Mouse (Mus musculus): Measurements from ENCODE around the gene Zfp503. TPM values are rescaled to one million over a fixed set of nuclear protein-coding genes. Genes with fewer than 3 reads are reported as not detected.

The Zfp503 gene
- total RNA-seq, 1 experiment from 2014 or later: 33.3 TPM

DNA sequence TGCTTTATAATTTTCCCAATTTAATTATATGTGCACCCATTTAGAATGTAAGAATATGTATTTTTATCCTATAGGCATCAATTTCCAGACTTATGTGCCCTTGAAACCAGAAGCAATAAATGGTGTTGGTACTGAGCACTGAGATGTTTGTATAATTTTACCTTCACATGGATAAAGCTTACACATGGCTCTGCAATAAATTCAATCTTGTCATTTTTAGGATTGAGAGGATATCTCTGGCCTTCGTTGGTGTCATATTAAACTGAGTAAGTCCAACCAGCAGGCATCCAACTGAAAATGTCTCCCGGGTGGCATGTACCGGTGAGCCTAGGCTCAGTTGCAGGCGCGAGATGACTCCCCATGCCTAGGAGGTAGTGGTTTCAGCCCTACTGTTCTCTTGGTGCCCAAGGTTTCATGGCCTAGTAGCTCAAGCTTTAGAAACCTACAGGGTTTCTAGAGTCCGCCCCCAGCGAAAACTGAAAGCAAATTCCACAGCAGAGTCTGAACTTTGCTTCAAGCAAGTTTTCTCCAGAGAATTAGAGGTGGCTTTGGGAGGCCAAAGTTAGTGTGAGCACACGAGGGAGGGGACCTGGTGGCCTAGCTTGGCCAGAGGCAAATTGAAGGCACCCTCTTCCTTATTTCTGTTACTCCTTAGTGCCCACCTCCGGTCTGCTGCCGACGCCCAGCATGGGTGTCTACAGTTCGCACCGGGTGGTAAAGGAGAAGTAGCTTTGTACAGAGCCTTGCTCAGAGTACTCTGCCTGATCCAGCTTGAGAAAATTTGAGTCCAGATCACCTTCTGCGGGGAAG, 4.1 kb upstream of the Zfp503 start:
- DNase-seq: peak; percentile 31

DNA sequence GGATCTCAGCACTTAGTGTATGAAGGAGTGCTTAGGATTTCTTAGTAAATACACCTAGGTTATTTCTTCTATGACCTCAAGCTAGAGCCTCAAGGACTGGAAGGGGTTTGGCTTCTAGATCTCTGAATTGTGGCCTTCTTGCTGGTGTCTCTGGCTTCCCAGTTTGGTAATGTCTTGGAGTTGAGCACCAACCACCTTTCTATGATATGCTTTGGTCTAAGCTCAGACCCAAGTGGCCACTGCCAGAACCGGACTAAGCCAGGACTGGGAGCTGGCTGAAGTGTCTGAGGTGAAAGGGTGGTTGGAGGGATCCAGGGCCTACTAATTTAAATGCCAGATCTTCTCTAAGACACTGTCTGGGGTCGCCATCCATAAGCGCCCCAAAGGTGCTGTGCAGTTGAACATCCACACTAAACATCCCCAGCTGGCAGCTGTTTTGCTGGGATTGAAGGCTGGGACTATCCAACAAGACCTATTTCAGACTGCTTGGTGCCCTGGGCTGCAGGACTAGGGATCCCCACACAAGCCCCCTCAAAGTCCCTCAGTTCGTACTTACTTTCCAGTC, 3.0 kb upstream of the Zfp503 start:
- DNase-seq: peak; percentile 6

DNA sequence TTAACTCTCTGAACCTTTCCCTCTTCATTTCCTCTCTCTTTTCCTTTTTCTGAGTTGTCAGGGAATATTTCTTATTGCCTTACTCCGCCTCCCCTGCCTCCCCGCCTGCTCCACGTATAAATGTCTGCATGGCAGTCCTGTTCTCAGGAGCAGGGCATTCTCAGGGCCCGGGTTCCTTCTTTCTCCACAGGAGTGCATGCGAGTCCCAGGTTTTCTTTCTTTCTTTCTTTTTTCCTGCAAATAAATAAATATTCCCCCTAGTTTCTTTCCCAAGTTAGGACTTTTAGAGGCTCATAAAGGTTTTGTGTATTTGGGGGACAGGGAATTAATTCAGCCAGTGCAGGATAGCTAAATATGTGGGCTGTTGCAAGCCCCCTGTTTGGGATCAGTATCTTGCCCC, 2.5 kb upstream of the Zfp503 start:
- DNase-seq: peak; percentile 19

DNA sequence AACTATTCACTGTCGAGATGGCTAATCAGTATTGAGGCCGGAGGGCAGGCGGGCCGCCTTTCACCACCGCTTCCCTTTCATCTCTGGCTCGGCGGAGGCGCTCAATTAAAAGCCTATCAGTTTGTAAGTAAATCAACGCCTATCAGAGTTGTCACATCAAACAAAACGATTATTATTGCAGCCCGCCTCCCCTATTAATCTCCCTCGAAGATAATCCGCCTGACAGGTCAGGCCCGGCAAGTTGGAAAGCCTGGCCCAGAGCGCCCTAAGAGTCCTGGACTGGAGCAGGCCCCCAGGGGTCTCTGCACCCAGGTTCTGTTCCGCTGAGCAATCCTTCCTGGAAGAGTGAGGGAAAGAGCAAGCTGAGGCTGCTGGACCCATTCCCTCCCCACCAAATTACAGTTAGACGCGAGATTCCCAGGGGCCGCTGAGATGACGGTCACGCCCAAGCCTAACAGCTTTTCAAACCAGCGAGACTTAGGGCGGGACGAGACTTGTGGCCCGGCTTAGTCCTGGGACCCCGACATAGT, 1.9 kb upstream of the Zfp503 start:
- peak; percentile 62 for DNase-seq

DNA sequence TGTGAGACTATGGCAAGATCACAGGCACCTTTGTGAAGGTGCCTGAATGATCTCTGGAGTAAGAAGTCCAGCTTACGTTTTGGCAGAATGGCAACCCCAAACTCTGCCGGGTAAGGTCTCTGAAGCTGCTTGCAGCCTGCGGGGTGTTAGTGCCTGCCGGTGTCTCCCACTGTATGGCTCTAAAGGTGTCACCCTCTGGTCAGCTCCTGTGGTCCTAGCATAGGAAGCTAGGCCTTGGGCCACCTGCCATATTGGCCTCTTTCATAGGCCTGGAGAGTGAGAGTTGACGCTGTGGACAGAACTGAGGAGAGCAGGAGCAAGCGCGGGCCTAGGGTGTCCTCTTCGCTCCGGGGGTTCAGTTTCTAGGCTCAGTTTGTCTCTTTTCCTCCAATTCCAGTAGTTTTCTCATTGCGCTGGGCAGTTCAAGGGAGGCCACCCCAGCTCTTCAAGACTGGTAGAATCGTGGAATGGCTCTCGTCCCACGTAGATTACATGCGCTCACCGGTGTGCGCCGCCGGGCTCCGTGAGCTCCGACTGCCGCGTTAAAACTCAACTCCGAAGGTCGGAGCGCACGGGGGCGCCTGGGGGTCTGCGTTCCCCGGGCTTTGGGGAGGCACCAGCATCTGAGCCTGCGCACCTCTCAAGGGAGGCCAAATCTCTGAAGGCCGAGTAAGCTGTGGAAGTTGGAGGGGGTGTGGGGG, 1.1 kb upstream of the Zfp503 start:
- peak; percentile 47 for DNase-seq

DNA sequence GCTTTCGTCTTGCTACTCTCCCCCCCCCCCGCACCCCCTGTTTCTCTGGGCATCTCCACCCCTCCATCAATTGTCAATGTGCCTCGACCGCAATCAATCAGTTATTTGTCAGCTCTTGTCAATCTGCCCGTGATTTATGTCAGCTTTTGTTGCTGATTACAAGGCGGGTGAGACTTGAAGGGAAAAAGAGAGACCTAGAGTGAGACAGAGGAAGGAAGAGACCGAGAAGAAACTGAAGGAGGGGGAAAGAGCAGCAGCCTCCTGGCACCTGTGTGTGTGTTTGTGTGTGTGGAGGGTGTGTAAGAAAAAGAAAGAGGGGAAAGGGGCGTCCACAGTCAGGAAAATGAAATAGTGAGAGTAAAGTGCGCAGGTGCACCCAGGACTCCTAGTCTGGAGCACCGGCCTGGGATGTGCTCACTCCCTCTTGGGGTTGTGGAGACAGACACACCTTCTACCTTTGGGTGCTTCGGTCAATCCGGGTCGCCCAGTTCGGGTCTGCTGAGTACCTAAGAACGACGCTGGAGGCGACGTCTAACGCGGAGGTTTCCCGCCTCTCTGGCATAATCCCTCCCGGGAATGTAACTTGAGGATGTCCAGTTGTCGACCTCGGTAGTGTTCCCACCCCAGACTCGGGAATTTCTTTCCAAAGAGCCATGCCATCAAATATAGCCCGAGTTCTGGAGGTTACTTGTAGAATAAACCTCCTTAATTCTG, 667 bp downstream of the Zfp503 start:
- peak; percentile 47 for DNase-seq

DNA sequence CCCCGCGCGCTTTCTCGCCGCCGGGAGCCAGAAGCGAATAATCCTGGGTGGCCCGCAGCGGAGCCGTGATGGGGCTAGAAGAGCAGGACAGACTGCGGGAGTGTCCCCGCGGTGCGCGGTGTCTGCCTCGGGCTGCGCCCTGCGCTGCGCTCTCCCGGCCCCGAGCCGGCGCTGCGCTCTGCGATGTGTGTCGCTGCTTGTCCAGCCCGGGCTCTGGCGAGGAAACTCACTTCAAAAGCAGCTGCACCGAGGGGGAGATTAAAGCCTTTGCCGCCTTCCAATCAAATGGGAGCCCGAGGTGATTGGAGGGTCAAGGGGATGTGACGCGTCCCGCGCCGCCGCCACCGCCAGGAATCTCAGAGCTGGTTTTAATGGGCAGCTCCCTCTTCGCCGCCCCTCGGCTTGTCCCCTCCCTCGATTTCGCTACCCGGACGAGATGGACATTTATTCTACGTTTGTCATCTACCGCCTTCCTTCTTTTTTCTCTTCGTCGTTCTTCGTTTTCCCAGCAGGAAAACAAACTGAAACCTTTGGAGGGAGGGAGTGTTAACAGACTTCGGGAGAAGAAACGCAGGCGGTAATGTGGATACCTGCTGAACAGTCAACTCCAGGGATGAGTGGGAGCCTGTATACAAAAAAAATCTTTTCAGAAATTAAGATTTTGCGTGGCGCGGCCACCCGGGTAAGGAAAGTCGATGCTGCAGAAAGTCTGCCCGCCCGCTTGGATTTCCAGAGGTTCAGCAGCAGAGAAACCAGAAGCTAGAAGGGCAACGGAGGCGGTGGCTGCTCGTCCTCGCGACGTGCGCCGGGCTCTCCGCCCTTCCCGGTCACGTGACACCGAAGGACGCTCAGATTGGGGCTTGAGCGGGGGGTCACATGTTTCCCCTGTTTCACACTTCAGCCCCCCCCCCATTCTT, 1.5 kb downstream of the Zfp503 start:
- DNase-seq: peak; percentile 97

DNA sequence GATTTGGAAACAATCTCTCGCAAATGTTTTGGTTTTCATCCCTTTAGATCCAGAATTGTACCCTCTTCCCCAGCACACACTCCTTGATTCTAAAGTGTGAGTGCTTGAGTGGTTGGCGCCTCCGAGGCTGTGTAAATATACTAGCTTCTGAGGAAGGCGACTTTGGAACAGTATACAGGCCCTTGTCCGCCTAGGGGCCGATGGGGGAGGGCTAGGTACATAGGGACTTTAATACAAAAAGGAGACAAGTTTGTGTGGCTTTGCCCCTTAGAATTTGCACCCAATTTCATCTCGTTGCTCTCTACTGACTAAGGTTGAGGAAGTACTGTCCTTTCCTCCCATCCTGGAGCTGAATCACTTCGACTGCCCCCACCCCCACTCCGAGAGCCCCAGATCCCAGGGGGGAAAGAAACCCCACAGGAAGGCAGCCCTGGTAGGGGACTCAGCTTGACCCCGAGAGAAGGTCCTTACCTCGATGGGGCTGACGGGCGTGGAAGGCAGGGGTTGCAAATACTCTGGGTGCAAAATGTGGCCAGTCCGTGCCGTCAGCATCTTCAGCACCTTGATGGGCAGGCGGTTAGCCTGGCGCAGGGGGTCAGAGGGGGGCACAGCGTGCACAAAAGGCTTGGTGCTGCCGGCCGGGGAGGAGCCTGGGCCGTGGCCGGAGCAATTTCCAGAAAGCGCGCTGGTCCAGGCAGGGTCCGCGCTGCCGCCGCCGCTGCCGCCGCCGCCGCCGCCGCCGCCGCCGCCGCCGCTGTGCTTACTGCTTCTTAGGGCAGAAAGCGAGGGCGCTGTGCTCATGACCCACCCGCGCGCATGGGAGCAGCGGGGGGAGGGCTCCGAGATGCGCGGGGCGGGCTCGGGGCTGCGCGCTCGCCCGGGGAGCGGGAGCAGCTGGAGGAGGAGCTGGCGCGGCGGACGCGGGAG, 2.4 kb downstream of the Zfp503 start:
- peak; percentile 69 for DNase-seq

DNA sequence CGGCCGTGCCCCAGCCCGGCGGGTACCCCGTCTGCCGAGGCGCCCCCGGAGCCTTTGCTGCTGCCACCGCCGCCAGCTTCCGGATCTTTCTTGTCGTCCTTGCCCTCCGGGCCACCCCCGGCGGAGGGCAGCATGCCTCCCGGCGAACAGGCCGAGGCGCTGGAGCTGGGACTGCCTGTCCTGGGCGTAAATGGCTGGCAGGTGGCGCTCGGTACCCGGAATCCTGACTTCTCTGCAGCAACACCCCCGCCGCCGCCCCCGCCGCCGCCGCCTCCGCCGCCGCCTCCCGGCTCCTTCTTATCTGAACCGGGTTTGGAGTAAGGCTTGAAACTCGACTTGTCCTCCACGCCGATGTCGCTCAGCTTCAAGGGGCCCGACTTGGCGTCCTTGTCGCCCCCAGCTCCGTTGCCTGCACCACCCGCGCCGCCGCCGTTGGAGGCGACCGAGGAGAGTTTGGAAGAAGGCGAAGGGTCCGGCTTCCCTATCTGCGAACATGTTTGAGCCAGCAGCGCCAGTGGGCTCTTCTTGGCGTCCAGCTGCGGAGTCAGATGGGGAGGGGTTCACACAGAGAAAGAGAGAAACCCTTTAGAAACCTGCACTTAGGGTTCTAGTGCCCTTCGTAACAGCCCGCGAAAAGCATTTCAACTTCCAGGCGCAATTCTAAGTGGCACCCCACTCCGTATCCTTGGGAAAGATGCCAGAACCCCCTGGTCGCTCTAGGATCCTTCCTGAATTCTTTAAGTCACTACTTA, 3.2 kb downstream of the Zfp503 start:
- DNase-seq: peak; percentile 86

DNA sequence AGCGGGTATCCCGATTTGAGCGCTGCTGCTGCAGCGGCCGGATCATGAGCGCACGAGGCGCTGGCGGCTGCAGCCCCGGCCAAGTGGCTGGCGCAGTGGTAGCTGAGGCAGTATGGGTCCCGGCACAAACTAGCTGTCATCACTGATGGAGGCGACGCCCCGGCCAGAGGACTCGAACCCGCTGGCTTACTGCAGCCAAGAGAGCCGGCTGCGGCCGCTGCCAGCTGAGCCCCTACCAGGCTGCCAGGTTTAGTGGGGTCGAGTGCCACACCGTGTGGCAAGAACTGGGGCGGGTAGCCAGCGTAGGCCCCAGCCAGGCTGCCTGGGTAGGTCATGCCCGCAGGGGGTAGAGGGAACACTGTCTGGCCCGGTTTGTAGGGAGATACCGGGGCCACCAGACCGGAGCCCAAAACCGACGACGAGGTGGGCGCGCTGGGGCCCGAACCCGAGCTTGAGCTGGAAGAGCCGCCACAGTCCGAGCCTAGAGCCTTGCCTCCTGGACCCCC, 3.9 kb downstream of the Zfp503 start:
- DNase-seq: peak; percentile 52

DNA sequence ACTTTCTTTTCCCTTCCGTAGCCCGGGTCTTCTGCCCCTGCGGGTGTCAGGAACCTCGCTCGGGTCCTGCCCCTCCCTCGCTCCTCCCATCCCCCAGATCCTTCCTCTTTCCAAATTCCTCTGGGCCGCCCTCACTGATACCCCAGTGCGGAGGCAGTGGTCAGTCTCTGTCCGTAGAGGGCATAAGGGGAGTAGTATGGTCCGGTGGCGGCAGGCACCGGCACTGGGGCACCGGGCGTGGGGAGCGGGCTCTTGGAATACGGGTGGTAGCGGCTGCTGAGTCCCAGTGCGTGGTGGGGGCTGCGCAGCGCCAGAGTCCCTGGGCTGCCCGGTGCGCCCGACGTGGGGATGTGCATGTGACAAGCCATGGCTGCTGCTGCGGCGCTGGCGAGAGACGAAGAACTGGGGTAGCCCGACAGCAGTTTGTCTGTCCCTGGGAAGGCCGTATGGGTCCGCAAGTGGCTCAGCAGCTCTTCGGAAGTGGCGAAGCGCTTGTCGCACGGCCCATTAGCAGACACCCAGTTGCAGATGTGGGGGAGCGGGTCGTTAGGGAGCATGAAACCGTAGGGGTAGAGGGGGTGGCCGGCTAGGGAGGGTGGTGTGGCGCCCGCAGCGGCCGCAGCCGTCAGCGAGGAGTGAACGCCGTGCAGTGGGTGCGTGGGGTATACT, 4.5 kb downstream of the Zfp503 start:
- DNase-seq: peak; percentile 56

DNA sequence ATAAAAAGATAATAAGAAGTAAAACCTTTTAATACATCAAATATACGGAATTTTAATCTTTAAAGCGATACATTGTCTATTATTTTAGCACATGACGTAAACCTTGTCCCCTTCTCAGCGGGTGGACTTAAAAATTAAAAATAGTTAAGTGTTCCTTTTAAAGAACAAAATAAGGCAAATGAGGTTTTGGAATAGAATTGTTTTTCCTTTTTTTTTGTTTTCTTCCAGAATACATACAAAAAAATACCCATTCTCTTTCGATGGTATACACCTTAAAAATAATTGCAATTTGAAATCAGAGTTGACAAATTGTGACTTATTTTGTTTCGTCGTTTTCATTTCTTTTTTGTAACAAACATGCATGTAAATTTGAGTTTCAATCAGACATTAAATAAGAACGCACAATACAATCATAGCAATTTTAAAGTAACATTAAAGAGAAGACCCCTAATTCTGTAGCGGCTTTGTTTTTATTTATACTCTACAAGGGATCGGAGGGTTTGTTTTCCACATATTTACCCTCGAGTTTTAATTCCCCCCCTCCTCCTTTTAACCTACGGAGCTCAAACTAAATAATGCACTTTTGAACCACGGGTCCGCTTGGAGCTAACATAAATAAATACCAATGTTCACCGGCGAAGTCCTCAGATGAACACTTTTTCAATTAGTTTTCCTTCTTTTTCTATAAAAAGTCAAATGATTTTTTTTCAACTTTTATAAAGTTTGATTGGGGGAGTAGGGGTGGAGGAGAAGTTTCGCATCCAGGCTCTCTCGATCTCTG, 5.3 kb downstream of the Zfp503 start:
- DNase-seq: no peak

DNA sequence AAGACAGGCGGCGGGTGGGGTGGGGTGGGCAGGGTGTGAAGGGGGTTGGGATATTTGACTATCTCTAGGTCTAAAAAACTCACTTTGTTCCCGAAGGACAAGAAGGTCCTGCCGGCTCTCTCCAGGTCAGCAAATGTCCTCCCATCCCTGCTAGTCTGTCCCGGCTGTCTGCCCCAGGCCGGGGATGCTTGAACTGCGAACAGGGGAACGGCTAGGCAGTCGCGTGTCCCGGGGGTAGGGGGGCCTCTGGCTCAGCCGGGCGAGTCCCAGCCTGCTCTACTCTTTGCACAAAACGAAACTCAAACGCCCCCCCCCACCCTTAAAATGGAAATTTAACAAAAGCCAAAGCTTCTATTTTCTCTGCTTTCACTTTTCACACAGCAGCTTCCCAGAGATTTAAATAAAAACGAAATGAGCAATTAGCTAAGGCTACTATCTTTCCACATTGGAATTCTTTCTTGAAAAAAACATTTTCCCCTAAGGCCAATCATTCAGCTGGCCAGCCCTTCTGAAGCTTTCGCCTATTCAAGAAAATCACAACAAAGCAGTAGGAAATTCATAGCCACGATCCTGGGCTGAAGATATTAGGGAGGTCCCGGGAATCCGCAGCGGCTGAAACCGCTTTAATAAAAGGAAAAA, 6.0 kb downstream of the Zfp503 start:
- DNase-seq: peak; percentile 50

DNA sequence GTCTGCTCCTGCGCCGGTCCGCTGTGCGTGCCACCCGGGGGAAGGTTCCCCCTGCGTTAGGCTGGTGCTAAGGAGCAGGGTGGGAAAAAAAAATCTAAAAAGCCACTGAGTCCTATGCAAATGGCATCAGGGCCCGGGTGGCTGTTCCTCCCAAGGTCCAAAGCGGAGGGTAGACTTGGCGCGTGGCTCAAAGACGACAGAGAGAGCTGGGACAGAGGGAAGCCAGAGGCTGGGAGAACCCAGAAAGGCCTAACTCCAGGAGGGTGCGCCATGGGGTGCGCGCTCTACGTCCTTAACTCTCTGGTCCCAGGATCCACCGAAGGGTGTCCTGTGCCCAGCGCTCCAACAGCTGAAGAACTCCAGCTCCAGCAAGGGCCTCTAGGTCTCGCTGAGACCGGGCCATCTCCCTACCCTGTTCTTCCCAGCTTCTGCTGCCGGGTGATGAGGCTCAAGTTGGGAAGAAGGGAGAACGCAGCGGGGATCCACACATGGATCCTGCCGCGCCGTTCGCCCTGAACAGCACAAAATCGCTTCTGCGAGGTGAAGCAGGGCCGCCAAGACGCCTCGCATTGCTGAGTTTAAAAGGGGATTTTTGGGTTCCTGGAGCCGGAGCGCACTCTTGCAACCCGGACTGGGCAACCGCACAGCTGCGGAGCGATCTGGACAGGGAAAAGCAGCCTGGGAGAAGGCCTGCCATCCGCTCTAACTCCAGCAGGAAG, 6.7 kb downstream of the Zfp503 start:
- DNase-seq: peak; percentile 56

DNA sequence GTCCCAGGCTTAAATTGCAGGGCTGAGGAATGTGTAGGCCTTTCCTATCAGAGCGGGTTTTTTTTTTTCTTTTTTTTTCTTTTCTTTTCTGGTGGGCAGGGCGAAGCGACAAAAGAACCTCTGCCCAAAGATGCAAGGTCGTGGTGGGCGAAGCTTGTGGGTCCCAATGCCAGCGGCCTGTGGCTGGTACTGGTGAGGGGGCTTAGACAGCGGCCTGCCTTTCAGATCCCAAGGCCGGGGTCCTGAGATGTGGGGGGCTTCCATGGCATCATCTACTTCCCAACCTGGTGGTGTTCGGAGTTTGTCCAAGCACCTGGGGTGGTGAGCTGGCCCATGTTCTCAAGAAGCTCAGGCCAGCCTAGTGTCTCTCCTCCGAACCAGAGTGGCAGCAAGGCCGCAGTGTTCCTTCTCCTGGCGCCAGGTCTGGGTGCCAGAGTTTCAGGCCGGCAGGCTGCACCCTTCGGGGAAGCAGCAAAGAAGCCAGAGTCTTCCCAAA, 7.3 kb downstream of the Zfp503 start:
- no peak for DNase-seq

DNA sequence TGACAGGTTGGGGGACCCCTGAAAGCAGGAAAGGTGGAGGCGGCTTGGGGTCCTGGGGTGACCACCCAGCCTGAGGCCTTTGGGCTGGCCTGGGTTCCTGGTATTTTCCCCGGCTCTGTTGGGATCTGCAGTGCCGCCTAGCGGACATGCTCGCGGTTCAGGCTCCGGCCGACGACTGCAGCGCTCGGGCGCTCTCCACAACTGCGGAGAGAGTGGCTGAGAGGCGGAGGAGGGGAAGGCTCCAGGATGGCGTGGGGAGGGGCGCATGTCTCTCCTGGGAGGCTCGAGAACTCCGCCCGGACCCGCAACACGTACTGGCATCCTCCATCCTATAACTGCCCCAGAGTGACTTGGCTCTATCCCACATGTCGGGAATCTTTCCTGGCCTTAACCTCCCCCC, 7.9 kb downstream of the Zfp503 start:
- peak; percentile 88 for DNase-seq

All from adrenal gland, postnatal 25 days (tissue).